Mouse (Mus musculus): ENCODE data around the gene Jmy.

Jmy gene

GRCm38 (mm10) chr13:93380399-93381063 is 119.1 kb downstream of the Jmy start:
- DNase-seq (ENCODE audit: low read depth, low spot score): no peak
